Mouse (Mus musculus) kidney, embryonic 15.5 days (tissue): ENCODE measurements around the gene Podn. TPM values are rescaled to one million over a fixed set of nuclear protein-coding genes. Genes with fewer than 3 reads are reported as not detected.
A peak's percentile ranks its signal among the peaks of the same experiment; 100 is the strongest.

ENCODE experiments used
- ATAC-seq: fragments of 200-750 bp; cut with Nextera tagmentation; replicated peaks from 2 replicates; pipeline ENCODE4 v1.8.0; 2017; ENCODE audit warnings: moderate TSS enrichment; ENCODE audit not compliant: low FRiP score
- H3K27ac ChIP-seq: fragments of 300-500 bp; sonication (generic); 2 replicates; pipeline ENCODE4 v1.5.1; 2015; ENCODE audit warnings: mild to moderate bottlenecking, inconsistent platforms
- H3K27me3 ChIP-seq: fragments of 300-500 bp; sonication (generic); 2 replicates; pipeline ENCODE4 v1.6.1; 2015; ENCODE audit warnings: inconsistent platforms
- H3K36me3 ChIP-seq: fragments of 300-500 bp; sonication (generic); 2 replicates; pipeline ENCODE4 v1.6.1; 2015; ENCODE audit warnings: inconsistent platforms
- H3K4me1 ChIP-seq: fragments of 300-500 bp; sonication (generic); 2 replicates; pipeline ENCODE4 v1.6.1; 2015; ENCODE audit warnings: inconsistent platforms
- H3K4me2 ChIP-seq: fragments of 300-500 bp; sonication (generic); 2 replicates; pipeline ENCODE4 v1.6.1; 2015; ENCODE audit warnings: moderate library complexity, mild to moderate bottlenecking, inconsistent platforms
- H3K4me3 ChIP-seq: fragments of 300-500 bp; sonication (generic); replicated peaks from 2 replicates; pipeline ENCODE4 v1.5.1; 2015; ENCODE audit warnings: mild to moderate bottlenecking, inconsistent platforms
- H3K9ac ChIP-seq: fragments of 300-500 bp; sonication (generic); 2 replicates; pipeline ENCODE4 v1.6.1; 2015; ENCODE audit warnings: mild to moderate bottlenecking, inconsistent platforms
- H3K9me3 ChIP-seq: fragments of 300-500 bp; sonication (generic); replicated peaks from 2 replicates; pipeline ENCODE4 v1.6.1; 2016; ENCODE audit warnings: inconsistent platforms
- WGBS: fragments of 180-500 bp; shearing (Covaris S2); methylation state at CpG from one replicate; pipeline ENCODE4 v1.1.7; 2015; ENCODE audit warnings: mixed read lengths; 5-methylcytosine and 5-hydroxymethylcytosine counted together
- polyA plus RNA-seq: library from polyadenylated mRNA; unstranded; fragments of >200 nt; fragmentation: Nextera tagmentation; extraction: Ambion mirVana; gene quantifications from 2 replicates; pipeline ENCODE4 v1.2.1, GENCODE M21; 2015

Podn gene
- polyA plus RNA-seq, 1 experiment from 2014 or later: 1.1 TPM

DNA sequence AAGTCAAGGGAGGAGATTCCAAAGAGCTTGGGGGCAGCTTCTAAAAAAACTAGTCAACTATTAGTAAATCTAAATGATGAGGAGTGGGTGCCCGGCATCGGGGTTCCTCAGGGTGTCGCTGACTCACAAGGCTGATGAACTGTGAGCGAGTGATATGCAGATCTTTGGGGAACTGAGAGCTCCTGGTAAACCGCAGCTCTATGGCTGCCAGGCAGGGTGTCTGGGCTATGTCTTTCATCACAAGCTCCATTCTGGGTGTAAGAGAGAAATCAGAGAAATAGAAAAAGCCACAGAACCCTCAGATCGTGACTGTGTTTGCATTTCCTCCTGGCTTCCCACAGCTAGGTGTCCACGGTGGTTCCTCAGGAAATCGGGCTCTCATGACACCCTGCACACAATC, 107.3 kb downstream of the Podn start:
- 67% methylated on average over 8 of the region's 8 CpGs for WGBS
- H3K27ac ChIP-seq: no peak overlapping the region

DNA sequence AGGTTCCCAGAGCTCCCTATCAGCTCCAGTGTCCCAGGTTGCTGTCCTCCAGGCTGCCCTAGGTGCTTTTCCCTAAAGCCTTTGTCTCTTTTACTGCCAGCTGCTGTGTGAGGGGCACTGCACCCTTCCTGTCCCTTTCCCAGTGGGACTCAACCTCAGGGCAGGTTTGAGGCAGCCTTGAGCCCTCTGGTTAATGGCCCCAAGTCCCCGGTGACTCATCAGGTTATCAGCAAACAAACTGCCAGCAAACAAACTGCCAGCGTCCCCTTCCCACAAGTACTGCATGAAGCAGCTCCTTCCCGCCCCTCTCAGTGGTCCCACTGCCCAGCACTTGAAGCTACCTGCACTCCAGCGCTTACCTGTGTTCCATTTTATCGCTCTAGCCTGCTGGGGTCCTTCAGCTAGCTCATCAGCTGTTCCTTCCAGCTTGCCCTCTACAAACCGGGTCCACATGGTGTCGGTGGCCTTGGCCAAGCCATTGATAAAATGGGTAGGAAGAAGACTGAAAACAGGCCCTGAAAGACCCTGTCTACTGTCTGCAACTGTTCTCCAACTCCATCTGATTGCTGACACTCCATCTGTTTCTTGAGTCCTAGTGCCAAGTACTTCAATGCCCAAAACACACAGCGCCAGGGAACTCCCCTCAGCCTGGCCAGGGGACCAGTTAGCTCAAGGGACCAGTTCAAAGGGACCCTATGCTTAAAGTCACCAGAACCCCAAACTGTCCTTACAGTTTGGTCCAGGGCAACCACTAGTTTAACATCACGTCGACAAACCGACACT, 109.7 kb downstream of the Podn start:
- no peaks in the 10 kb centered on the region for H3K9me3 ChIP-seq
- no peak overlapping the region for H3K9ac ChIP-seq
- 86% methylated on average over 11 of the region's 11 CpGs for WGBS
- H3K4me1 ChIP-seq: peaks cover 19% of the 10 kb centered on the region
- no peaks in the 10 kb centered on the region for H3K36me3 ChIP-seq
- ATAC-seq: no peak
- H3K27ac ChIP-seq: no peak overlapping the region
- no peak overlapping the region for H3K4me2 ChIP-seq
- peaks cover 3% of the 10 kb centered on the region; the same call in 1 of the 2 replicates for H3K27me3 ChIP-seq
- H3K4me3 ChIP-seq: no peak overlapping the region

More for the DNA sequence above, 107.3 kb downstream of the Podn start:
- no peaks in the 10 kb centered on the region for H3K9me3 ChIP-seq
- peaks cover 10% of the 10 kb centered on the region for H3K4me1 ChIP-seq
- no peak overlapping the region for H3K4me2 ChIP-seq
- ATAC-seq: no peak
- H3K27me3 ChIP-seq: peaks cover 3% of the 10 kb centered on the region; the same call in 1 of the 2 replicates
- H3K9ac ChIP-seq: no peak overlapping the region
- H3K4me3 ChIP-seq: no peak overlapping the region
- H3K36me3 ChIP-seq: no peaks in the 10 kb centered on the region

DNA sequence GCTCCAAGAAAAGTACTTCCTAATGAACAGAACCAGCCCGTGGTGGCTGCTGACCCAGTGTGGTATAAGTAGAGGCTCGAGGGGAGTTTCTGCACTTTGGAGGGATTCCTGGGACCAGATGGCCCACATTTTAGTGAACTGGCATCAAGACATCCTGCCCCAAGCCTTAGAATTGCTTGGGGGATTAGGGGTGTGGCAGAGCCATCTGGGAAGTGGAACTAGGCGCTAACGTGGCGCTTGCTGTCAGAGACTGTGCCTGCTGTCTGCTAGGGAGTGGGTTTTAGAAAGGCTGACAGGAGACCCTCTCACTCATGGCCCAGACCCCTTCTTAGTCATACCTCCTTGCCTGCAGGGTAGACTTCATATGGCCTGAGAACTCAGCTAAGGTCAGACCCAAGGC, 110.4 kb downstream of the Podn start:
- Histone ChIP-seq H3K36me3 (no peaks in the 10 kb centered on the region), H3K27me3 (peaks cover 3% of the 10 kb centered on the region; the same call in 1 of the 2 replicates), H3K4me1 (peaks cover 25% of the 10 kb centered on the region), H3K9ac (no peak overlapping the region), H3K27ac (no peak overlapping the region), H3K4me2 (no peak overlapping the region), H3K4me3 (no peak overlapping the region), H3K9me3 (no peaks in the 10 kb centered on the region)
- ATAC-seq: no peak
- 84% methylated on average over 5 of the region's 5 CpGs for WGBS

DNA sequence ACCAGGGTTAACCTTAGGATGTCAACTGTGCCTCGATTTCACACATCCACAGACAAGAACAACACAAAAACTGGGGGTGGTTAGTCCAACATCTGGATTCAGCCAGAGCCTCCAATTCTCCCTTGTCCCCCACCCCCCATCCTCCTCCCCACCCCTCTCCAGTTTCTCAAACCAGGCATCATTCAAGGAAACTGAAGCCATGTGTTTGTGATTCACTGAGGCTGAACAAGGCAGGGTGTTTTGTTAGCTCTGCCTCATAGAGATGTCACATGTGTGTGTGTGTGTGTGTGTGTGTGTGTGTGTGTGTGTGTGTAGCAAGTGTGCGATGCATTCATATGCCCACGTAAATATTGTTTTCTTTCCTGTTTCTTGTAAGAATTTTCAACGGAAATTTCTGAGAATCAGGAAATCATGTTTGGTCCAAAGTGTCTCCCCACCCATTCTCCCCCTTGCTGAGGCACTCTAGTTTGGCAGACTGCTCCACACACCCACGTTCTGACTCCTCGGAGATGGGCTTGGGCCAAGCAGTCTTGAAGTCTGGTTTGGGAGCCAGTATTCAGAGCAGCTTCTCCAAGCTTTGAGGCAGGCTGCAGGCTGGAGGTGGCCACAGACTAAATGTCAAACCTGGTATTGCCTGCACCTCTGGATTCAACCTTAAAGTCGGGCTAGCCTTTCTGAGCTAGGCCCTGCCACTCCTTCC, 111.8 kb downstream of the Podn start:
- no peak overlapping the region for H3K9ac ChIP-seq
- no peaks in the 10 kb centered on the region for H3K9me3 ChIP-seq
- H3K4me2 ChIP-seq: no peak overlapping the region
- H3K4me3 ChIP-seq: no peak overlapping the region
- WGBS: 42% methylated on average over 7 of the region's 7 CpGs
- ATAC-seq: peak; percentile 61
- H3K36me3 ChIP-seq: no peaks in the 10 kb centered on the region
- H3K27ac ChIP-seq: peak overlapping the region; percentile 51
- no peaks in the 10 kb centered on the region for H3K27me3 ChIP-seq
- H3K4me1 ChIP-seq: peaks cover 34% of the 10 kb centered on the region

DNA sequence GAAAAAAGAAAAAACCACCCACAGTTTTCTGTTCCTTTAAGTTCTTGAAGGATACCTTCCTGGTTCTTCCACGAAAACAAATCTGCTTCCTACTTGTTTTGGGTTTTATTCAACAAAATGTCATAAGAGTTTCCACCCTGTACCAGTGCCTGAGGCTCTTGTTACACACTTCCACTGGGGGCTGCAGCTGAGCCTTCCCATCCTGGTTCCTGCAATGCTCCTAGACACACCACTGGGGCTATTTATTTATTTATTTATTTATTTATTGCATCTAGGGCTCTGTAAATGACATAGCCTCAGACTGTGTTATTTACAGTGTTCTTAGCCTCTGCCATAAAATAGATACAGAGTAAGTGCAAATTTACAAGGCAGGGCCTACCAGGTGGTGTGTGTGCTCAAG, 112.5 kb downstream of the Podn start:
- Histone ChIP-seq H3K27ac (peak overlapping the region; percentile 51), H3K4me3 (no peak overlapping the region), H3K36me3 (no peaks in the 10 kb centered on the region), H3K4me2 (no peak overlapping the region), H3K27me3 (no peaks in the 10 kb centered on the region), H3K9ac (no peak overlapping the region), H3K9me3 (no peaks in the 10 kb centered on the region), H3K4me1 (peaks cover 41% of the 10 kb centered on the region)
- WGBS: 52% methylated on average over 1 of the region's 1 CpGs
- ATAC-seq: peak; percentile 19; the same call in 1 of the 2 replicates

DNA sequence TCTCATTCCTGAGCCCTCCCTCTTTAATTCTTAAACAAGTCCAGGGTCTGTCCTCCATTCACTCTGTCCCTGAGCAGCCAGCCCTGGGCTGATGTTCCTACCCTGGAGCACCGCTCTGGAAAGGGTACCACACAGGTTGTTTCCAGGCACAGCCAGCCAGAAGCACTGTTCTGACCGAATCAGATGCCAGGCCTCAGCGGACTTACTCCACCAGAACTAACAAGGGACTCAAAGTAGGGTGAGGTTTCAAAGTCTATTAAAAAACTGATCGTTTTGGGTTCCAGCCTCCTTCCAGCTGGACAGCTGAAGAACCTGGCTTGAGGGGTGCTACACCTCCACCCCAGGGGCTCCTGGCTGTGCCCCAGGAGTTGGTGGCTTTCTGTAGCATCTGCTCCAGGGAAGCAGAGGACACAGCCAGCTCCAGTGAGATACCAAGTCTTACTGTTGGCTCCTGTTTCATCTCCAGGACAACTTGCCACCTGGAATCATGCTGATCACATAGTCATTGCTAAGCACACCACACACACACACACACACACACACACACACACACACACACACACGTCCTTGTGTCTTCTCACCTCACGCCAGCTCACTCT, 116.1 kb downstream of the Podn start:
- no peak overlapping the region for H3K4me2 ChIP-seq
- no peak overlapping the region for H3K4me3 ChIP-seq
- H3K4me1 ChIP-seq: peaks cover 41% of the 10 kb centered on the region
- no peak for ATAC-seq
- H3K27ac ChIP-seq: peak overlapping the region; percentile 74
- no peak overlapping the region for H3K9ac ChIP-seq
- no peaks in the 10 kb centered on the region for H3K9me3 ChIP-seq
- 74% methylated on average over 6 of the region's 6 CpGs for WGBS
- H3K27me3 ChIP-seq: no peaks in the 10 kb centered on the region
- no peaks in the 10 kb centered on the region for H3K36me3 ChIP-seq

DNA sequence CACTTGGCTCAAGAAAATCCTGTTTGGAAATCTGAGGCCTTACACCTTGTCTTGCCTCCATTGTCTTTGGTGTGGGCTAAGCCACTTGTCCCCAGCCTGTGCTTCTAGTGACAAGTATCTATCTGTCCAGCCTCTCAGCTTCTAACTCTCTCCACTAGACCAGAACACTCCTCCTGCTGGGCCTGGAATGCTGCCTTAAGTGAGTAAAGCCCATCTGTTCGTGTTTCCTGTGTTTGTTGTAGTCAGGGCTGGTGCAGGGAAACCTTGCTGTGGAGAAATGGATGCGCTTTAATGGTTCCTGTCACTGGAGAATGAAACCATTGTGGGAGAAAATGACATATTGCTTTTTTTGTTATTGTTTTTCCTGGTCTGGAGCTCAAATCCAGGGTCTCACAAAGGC, 116.7 kb downstream of the Podn start:
- H3K9me3 ChIP-seq: no peaks in the 10 kb centered on the region
- H3K4me3 ChIP-seq: no peak overlapping the region
- H3K27ac ChIP-seq: peak overlapping the region; percentile 74
- H3K4me2 ChIP-seq: no peak overlapping the region
- H3K4me1 ChIP-seq: peaks cover 36% of the 10 kb centered on the region
- WGBS: 28% methylated on average over 2 of the region's 2 CpGs
- H3K9ac ChIP-seq: no peak overlapping the region
- ATAC-seq: peak; percentile 52; the same call in 1 of the 2 replicates
- H3K36me3 ChIP-seq: no peaks in the 10 kb centered on the region
- H3K27me3 ChIP-seq: no peaks in the 10 kb centered on the region

DNA sequence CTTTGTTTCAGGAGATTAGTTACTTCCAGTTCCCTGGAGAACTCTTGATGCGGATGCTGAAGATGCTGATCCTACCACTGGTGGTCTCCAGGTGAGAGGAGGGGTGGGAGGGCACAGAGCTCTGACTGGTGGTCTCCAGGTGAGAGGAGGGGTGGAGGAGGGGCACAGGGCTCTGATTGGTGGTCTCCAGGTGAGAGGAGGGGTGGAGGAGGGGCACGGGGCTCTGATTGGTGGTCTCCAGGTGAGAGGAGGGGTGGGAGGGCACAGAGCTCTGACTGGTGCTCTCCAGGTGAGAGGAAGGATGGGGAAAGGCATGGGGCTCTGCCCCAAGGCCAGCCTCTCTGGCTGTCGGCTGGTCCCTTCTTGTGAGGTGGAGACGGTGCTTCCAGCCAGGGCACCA, 118.7 kb downstream of the Podn start:
- H3K4me3 ChIP-seq: no peak overlapping the region
- H3K9me3 ChIP-seq: no peaks in the 10 kb centered on the region
- H3K27me3 ChIP-seq: no peaks in the 10 kb centered on the region
- no peak for ATAC-seq
- H3K4me2 ChIP-seq: no peak overlapping the region
- no peak overlapping the region for H3K9ac ChIP-seq
- WGBS: 64% methylated on average over 4 of the region's 4 CpGs
- H3K27ac ChIP-seq: no peak overlapping the region
- peaks cover 26% of the 10 kb centered on the region for H3K4me1 ChIP-seq
- no peaks in the 10 kb centered on the region for H3K36me3 ChIP-seq

DNA sequence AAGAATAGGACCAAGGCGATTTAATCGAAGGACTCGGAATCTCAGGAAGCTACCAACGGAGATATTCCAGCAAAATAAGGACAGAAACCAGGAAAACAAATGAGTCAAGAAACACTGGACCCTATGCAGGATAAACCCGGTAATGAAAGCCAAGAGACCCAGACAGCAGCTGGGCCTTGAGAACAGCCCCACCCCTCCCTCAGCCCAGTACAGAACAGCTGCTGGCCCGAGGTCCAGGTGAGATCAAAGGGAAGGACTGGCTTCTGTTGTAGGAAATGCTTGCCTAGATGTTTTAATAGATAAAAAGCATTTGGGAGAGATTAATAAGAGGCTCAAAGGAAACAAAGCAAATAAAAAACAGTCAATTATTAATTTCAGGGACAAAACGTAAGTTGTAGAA, 121.2 kb downstream of the Podn start:
- Histone ChIP-seq H3K4me3 (no peak overlapping the region), H3K27me3 (no peaks in the 10 kb centered on the region), H3K9ac (no peak overlapping the region), H3K4me2 (no peak overlapping the region), H3K4me1 (peaks cover 13% of the 10 kb centered on the region), H3K27ac (no peak overlapping the region), H3K36me3 (no peaks in the 10 kb centered on the region), H3K9me3 (no peaks in the 10 kb centered on the region)
- ATAC-seq: no peak
- 68% methylated on average over 7 of the region's 7 CpGs for WGBS

DNA sequence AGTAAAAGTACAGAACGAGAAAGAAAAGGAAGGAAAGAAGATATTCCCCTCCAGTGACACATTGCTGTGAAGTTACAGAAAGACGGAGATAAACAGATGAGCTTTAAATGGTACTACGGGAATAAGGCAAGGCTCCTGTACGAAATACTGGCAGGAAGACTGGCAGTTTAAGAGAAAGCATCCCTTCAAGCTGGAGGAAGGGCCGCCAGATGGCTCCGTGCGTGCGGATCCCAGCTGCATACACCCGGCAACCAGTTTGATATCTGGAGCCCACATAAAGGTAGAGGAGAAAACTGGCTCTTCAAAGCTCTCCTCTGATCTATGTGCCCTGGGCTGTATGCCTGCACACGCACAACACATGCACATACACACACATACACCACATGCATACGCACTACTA, 121.7 kb downstream of the Podn start:
- ATAC-seq: no peak

DNA sequence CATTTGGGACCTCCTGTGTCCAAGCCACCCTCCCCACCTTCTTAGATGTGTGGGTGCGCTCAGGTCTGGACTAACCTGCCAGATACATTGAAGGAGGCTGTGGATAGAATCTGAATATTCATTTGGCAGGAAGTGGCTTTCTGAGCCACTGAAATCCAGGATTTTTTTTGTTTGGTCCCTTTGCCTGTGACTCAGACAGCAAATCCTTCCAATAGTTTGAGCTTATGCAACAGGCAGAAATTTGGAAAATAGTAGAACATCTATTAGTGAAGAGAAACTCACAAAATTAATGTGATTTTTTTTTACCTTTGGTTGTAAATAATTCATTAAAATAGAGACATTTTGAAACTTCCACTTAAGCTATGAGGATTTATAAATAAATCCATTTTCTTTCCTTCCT, 125.1 kb downstream of the Podn start:
- Histone ChIP-seq H3K4me3 (no peak overlapping the region), H3K9ac (no peak overlapping the region), H3K27me3 (no peaks in the 10 kb centered on the region), H3K27ac (no peak overlapping the region), H3K9me3 (no peaks in the 10 kb centered on the region), H3K36me3 (no peaks in the 10 kb centered on the region), H3K4me2 (no peak overlapping the region), H3K4me1 (no peaks in the 10 kb centered on the region)
- ATAC-seq: no peak
- 89% methylated on average over 1 of the region's 1 CpGs for WGBS

More for the DNA sequence above, 121.7 kb downstream of the Podn start:
- Histone ChIP-seq H3K27me3 (no peaks in the 10 kb centered on the region), H3K4me2 (no peak overlapping the region), H3K9me3 (no peaks in the 10 kb centered on the region), H3K9ac (no peak overlapping the region), H3K27ac (no peak overlapping the region), H3K36me3 (no peaks in the 10 kb centered on the region), H3K4me3 (no peak overlapping the region), H3K4me1 (peaks cover 9% of the 10 kb centered on the region; the same call in 1 of the 2 replicates)
- WGBS: 76% methylated on average over 11 of the region's 11 CpGs

DNA sequence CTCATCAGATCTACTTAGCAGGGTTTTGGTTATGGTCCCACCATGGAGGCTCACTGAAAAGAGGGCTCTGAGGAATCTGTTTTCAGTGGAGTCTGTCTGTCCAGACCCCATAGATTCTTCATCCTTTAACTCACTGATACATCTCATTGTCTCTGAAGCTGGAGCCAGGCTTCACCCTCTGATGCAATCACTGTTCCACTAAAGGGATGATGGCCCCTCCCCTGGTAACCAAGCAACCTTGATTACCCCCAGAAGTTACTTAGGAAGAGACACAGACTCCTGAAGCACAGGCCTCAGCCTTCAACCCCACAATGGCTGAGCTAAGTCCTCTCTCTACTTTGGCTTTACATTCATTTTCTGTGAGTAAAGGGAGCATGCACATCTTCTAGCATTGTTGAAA, 126.5 kb downstream of the Podn start:
- H3K4me1 ChIP-seq: no peaks in the 10 kb centered on the region
- no peak for ATAC-seq
- H3K27ac ChIP-seq: no peak overlapping the region

More for the DNA sequence above, 126.5 kb downstream of the Podn start:
- Histone ChIP-seq H3K4me2 (no peak overlapping the region), H3K4me3 (no peak overlapping the region), H3K9me3 (no peaks in the 10 kb centered on the region), H3K9ac (no peak overlapping the region), H3K27me3 (no peaks in the 10 kb centered on the region), H3K36me3 (no peaks in the 10 kb centered on the region)
